Mouse (Mus musculus): ENCODE measurements around the gene Etv6. TPM values are rescaled to one million over a fixed set of nuclear protein-coding genes. Genes with fewer than 3 reads are reported as not detected.

Gene Etv6
- polyA plus RNA-seq, 1 experiment from 2014 or later = 17.8 TPM

GRCm38 (mm10) chr6:134034904-134035489, 503 bp upstream of the Etv6 start:
- H3K4me3 ChIP-seq = peak overlapping the region; percentile 80
- peak overlapping the region; percentile 100 for H3K27ac ChIP-seq
- no peaks in the 10 kb centered on the region for H3K9me3 ChIP-seq (replicated peaks)
- WGBS = under 1% methylated on average over 55 of the region's 55 CpGs
- H3K4me1 ChIP-seq = peaks cover 35% of the 10 kb centered on the region
- no peaks in the 10 kb centered on the region for H3K27me3 ChIP-seq (ENCODE audit: low read depth, poor library complexity, severe bottlenecking)
- no peaks in the 10 kb centered on the region for H3K36me3 ChIP-seq
- peak; percentile 89 for DNase-seq (ENCODE audit: low spot score)

DNA sequence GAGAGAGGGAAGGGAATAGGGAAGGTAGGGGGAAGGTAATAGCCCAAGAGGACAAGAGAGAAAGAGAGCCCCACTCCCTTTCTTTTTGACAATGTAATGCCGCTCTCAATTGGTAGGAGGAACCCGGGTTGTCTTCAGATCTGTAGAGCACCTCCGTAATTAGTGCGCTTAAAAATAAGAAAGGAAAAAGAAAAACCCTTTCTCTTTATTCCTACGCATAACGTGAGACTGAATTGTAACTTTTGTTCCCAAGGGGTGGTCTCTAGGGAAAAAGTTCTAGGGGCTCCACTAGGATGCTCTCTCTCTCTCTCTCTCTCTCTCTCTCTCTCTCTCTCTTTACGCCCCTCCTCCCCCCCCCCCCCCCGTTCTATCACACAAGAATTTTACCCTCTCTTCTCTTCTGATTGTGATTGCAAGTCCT, 1.0 kb downstream of the Etv6 start:
- Histone ChIP-seq H3K4me3 (peak overlapping the region; percentile 80), H3K9me3 (replicated peaks) (no peaks in the 10 kb centered on the region), H3K4me1 (peaks cover 50% of the 10 kb centered on the region), H3K27me3 (ENCODE audit: low read depth, poor library complexity, severe bottlenecking) (no peaks in the 10 kb centered on the region), H3K27ac (peak overlapping the region; percentile 100), H3K36me3 (no peaks in the 10 kb centered on the region)
- 3% methylated on average over 7 of the region's 8 CpGs for WGBS
- no peak for DNase-seq (ENCODE audit: low spot score)

GRCm38 (mm10) chr6:134036951-134037431, 1.5 kb downstream of the Etv6 start:
- H3K27ac ChIP-seq = peak overlapping the region; percentile 100

DNA sequence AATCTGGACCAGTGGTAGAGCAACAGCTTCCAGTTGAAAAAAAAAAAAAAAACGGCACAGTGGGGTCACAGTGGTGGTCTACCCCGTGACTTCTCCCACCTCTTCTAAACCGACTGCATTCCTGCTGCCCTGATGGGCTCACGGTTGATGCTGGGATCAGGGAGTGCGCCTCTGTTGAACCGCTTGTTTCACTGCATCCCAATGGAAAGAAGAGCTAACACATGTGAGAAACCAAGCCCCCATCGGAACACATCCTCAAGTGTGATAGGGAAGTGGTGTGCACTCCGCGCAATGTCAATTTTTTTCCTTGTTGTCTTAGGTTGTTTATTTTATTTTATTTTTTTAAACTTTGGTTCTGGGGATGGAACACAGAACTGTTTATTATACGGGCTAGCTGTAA, 2.5 kb downstream of the Etv6 start:
- Histone ChIP-seq H3K27me3 (ENCODE audit: low read depth, poor library complexity, severe bottlenecking) (no peaks in the 10 kb centered on the region), H3K4me1 (peaks cover 65% of the 10 kb centered on the region), H3K36me3 (no peaks in the 10 kb centered on the region), H3K9me3 (replicated peaks) (no peaks in the 10 kb centered on the region), H3K4me3 (peak overlapping the region; percentile 80), H3K27ac (no peak overlapping the region)
- no peak for DNase-seq (ENCODE audit: low spot score)
- 24% methylated on average over 10 of the region's 10 CpGs for WGBS

More at GRCm38 (mm10) chr6:134036951-134037431, 1.5 kb downstream of the Etv6 start:
- no peaks in the 10 kb centered on the region for H3K9me3 ChIP-seq (replicated peaks)
- peak overlapping the region; percentile 80 for H3K4me3 ChIP-seq
- H3K4me1 ChIP-seq = peaks cover 55% of the 10 kb centered on the region
- no peak for DNase-seq (ENCODE audit: low spot score)
- 19% methylated on average over 3 of the region's 3 CpGs for WGBS
- no peaks in the 10 kb centered on the region for H3K36me3 ChIP-seq
- H3K27me3 ChIP-seq (ENCODE audit: low read depth, poor library complexity, severe bottlenecking) = no peaks in the 10 kb centered on the region

GRCm38 (mm10) chr6:134038881-134039280, 3.4 kb downstream of the Etv6 start:
- WGBS = 5% methylated on average over 6 of the region's 6 CpGs
- Histone ChIP-seq H3K27ac (no peak overlapping the region), H3K4me1 (peaks cover 74% of the 10 kb centered on the region), H3K27me3 (ENCODE audit: low read depth, poor library complexity, severe bottlenecking) (no peaks in the 10 kb centered on the region), H3K9me3 (replicated peaks) (no peaks in the 10 kb centered on the region), H3K36me3 (no peaks in the 10 kb centered on the region), H3K4me3 (peak overlapping the region; percentile 80; the same call in 1 of the 2 replicates)
- DNase-seq (ENCODE audit: low spot score) = no peak

GRCm38 (mm10) chr6:134039351-134039750, 3.9 kb downstream of the Etv6 start:
- Histone ChIP-seq H3K9me3 (replicated peaks) (no peaks in the 10 kb centered on the region), H3K4me1 (peaks cover 75% of the 10 kb centered on the region), H3K27me3 (ENCODE audit: low read depth, poor library complexity, severe bottlenecking) (no peaks in the 10 kb centered on the region), H3K36me3 (no peaks in the 10 kb centered on the region), H3K4me3 (no peak overlapping the region), H3K27ac (no peak overlapping the region)
- WGBS = 73% methylated on average over 8 of the region's 8 CpGs
- no peak for DNase-seq (ENCODE audit: low spot score)

- Histone ChIP-seq H3K4me1 (peaks cover 83% of the 10 kb centered on the region), H3K27ac (no peak overlapping the region), H3K9me3 (replicated peaks) (no peaks in the 10 kb centered on the region), H3K27me3 (ENCODE audit: low read depth, poor library complexity, severe bottlenecking) (no peaks in the 10 kb centered on the region), H3K36me3 (no peaks in the 10 kb centered on the region), H3K4me3 (no peak overlapping the region)
- 70% methylated on average over 3 of the region's 3 CpGs for WGBS
- DNase-seq (ENCODE audit: low spot score) = no peak
Measured at GRCm38 (mm10) chr6:134040312-134040711, 4.8 kb downstream of the Etv6 start.

DNA sequence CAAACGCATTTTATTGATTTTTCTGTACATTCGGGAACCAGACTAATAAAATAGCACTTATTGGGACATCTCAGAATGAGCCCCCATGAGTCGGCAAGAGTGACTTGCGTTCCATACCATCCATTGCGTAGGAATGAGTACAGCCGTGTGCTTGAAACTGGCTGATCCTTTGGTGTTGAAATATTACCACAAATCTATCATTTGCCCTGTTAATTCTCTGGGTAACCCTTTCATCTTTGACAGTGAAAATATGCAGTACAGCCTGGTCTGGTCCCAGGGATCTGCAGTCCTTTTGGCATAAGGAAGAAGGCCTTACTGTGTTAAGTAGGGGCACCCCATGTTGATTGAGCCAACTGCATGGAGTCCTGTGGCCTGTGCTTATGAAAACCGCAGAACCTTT, 5.8 kb downstream of the Etv6 start:
- Histone ChIP-seq H3K27me3 (ENCODE audit: low read depth, poor library complexity, severe bottlenecking) (no peaks in the 10 kb centered on the region), H3K27ac (no peak overlapping the region), H3K4me1 (peaks cover 90% of the 10 kb centered on the region), H3K4me3 (no peak overlapping the region), H3K9me3 (replicated peaks) (no peaks in the 10 kb centered on the region), H3K36me3 (no peaks in the 10 kb centered on the region)
- no peak for DNase-seq (ENCODE audit: low spot score)
- 58% methylated on average over 7 of the region's 7 CpGs for WGBS

DNA sequence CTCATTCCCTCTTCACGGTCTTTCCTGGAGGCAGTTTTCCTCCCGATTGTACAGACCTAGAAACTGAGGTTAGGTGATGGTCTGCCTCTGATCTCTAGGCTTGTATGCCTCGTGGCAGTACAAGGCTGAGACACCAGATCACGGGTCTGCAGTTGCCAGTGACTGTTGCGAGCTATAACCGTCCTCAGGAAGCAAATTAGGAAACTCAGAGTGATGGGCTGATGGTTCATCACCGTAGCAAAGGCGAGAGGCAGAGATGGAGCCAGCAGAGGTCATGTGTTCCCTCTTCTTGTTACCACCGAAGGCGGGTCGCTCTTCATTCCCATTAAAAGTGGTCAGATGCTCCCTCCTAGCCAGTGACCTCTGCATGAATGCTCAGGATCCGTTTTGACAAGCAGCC, 6.4 kb downstream of the Etv6 start:
- Histone ChIP-seq H3K4me3 (no peak overlapping the region), H3K4me1 (peaks cover 96% of the 10 kb centered on the region), H3K27ac (no peak overlapping the region), H3K36me3 (no peaks in the 10 kb centered on the region), H3K9me3 (replicated peaks) (no peaks in the 10 kb centered on the region), H3K27me3 (ENCODE audit: low read depth, poor library complexity, severe bottlenecking) (no peaks in the 10 kb centered on the region)
- no peak for DNase-seq (ENCODE audit: low spot score)
- 18% methylated on average over 12 of the region's 12 CpGs for WGBS

DNA sequence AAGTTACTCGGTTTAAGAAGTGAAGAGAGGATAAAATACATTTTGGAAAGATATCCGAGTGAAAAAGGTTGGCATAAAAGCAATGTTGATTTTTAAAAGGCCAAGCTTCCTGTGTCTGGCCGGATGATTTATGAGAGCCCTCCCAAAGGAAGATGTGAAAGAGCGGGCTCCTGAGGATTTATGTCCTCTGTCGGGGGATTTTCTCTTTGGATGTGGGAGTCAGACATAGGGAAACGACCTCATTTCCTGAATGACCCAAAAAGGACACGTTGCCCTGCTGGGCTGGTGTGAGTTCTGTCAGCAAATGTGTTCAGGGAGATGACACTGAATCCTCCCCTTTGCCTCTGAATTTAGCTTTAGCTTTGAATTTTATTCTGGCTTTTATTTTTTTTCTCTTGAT, 8.0 kb downstream of the Etv6 start:
- H3K9me3 ChIP-seq (replicated peaks) = no peaks in the 10 kb centered on the region
- H3K27ac ChIP-seq = no peak overlapping the region; the same call in 1 of the 2 replicates
- peaks cover 3% of the 10 kb centered on the region; the same call in 1 of the 2 replicates for H3K36me3 ChIP-seq
- H3K4me1 ChIP-seq = peaks cover 94% of the 10 kb centered on the region
- no peaks in the 10 kb centered on the region for H3K27me3 ChIP-seq (ENCODE audit: low read depth, poor library complexity, severe bottlenecking)
- DNase-seq (ENCODE audit: low spot score) = no peak
- H3K4me3 ChIP-seq = no peak overlapping the region
- WGBS = 18% methylated on average over 7 of the region's 7 CpGs

GRCm38 (mm10) chr6:134045092-134045868, 9.8 kb downstream of the Etv6 start:
- 86% methylated on average over 9 of the region's 9 CpGs for WGBS
- Histone ChIP-seq H3K36me3 (peaks cover 3% of the 10 kb centered on the region; the same call in 1 of the 2 replicates), H3K9me3 (replicated peaks) (no peaks in the 10 kb centered on the region), H3K4me3 (no peak overlapping the region), H3K4me1 (peaks cover 88% of the 10 kb centered on the region), H3K27ac (no peak overlapping the region), H3K27me3 (ENCODE audit: low read depth, poor library complexity, severe bottlenecking) (no peaks in the 10 kb centered on the region)
- no peak for DNase-seq (ENCODE audit: low spot score)

DNA sequence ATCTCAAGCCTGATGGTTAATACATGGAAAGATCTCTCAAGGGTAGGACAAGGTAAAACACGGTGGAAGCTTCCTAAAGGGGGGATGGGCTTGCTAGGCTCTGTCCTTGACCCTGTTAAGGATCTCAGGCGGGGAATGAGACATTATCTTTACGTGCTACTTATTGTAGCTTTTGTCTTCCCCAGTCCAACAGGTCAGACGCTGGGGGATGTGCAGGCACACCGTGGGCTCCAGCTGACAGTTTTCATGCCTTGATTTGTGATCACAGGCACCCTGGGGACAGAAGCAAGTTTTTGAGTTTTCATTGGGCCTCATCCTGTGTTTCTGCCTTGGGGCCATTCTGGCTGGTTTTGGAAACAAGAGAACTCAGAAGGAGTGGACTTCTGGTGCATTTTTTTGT, 10.6 kb downstream of the Etv6 start:
- no peak for DNase-seq (ENCODE audit: low spot score)
- Histone ChIP-seq H3K27ac (no peak overlapping the region), H3K4me3 (no peak overlapping the region), H3K27me3 (ENCODE audit: low read depth, poor library complexity, severe bottlenecking) (no peaks in the 10 kb centered on the region), H3K36me3 (peaks cover 7% of the 10 kb centered on the region; the same call in 1 of the 2 replicates), H3K4me1 (peaks cover 79% of the 10 kb centered on the region), H3K9me3 (replicated peaks) (no peaks in the 10 kb centered on the region)
- 34% methylated on average over 5 of the region's 5 CpGs for WGBS

DNA sequence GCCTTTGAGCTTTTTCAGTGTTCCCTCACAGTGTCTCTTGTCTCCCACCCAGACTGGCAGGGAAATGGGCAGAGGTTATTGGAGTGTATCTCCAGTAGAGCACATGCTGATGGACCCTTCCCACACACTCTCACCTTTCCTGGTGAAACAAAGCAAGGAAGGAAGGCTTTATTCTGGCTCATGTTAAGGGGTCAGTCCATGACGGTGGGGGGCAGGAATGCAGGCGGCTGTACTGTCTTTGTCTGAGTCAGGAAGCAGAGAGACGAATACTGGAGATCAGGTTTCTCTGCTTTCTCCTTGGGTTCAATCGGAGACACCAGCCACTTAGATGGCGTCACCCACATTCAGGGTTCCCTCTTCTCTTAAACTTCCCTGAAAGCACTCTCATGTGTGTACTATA, 11.7 kb downstream of the Etv6 start:
- H3K27ac ChIP-seq = no peak overlapping the region
- WGBS = 71% methylated on average over 5 of the region's 5 CpGs
- H3K27me3 ChIP-seq (ENCODE audit: low read depth, poor library complexity, severe bottlenecking) = no peaks in the 10 kb centered on the region
- no peaks in the 10 kb centered on the region for H3K9me3 ChIP-seq (replicated peaks)
- DNase-seq (ENCODE audit: low spot score) = no peak
- peaks cover 9% of the 10 kb centered on the region; the same call in 1 of the 2 replicates for H3K36me3 ChIP-seq
- peaks cover 71% of the 10 kb centered on the region for H3K4me1 ChIP-seq
- H3K4me3 ChIP-seq = no peak overlapping the region
